Mouse (Mus musculus): ENCODE results near the gene Card14. TPM values are rescaled to one million over a fixed set of nuclear protein-coding genes. Genes with fewer than 3 reads are reported as not detected.

Gene Card14
- polyA plus RNA-seq, 1 experiment from 2014 or later: not detected

- peaks cover 72% of the 10 kb centered on the region for H3K27me3 ChIP-seq (ENCODE audit: control insufficient read depth, insufficient read depth, low read length)
- ATAC-seq (ENCODE audit: low FRiP score): no peak
- H3K9me3 ChIP-seq (ENCODE audit: control insufficient read depth, low read length): no peaks in the 10 kb centered on the region
- no peak overlapping the region for H3K9ac ChIP-seq (ENCODE audit: low read length)
- H3K36me3 ChIP-seq (ENCODE audit: control insufficient read depth, insufficient read depth, low read length): no peaks in the 10 kb centered on the region
- no peak overlapping the region for H3K4me3 ChIP-seq (ENCODE audit: low read depth, low read length)
- no peak overlapping the region for H3K4me2 ChIP-seq
- WGBS: 51% methylated on average over 6 of the region's 6 CpGs
- no peak overlapping the region for H3K27ac ChIP-seq (ENCODE audit: low read depth, low read length)
- peaks cover 19% of the 10 kb centered on the region for H3K4me1 ChIP-seq (ENCODE audit: control insufficient read depth, insufficient read depth, low read length)
- DNase-seq (ENCODE audit: low spot score, missing footprints): no peak
Measured at GRCm38 (mm10) chr11:119394210-119394609, 86.6 kb downstream of the Card14 start.

MicroRNAs within 50 kb of the gene (microRNA counts, 519-probe panel; counts per million panel counts)
- not detected for microRNA mmu-miR-1932

Small RNA genes lying within 50 kb of the gene (microRNA-seq; reads per million reads assigned to microRNA genes)
- gene Mir1932: not detected

Other genes with a start within 250 kb of the Card14 start
- 6.3 and 7.0 TPM in 2 replicates for gene Cbx4, start 221.5 kb upstream of the Card14 start, polyA plus RNA-seq (2014; fragmentation: Nextera tagmentation; extraction: Ambion mirVana)
- gene Tbc1d16, start 79.3 kb upstream of the Card14 start, polyA plus RNA-seq (2014; fragmentation: Nextera tagmentation; extraction: Ambion mirVana): 13.3 and 15.2 TPM in 2 replicates
- 18.6 and 18.9 TPM in 2 replicates for gene Ccdc40, start 79.2 kb upstream of the Card14 start, polyA plus RNA-seq (2014; fragmentation: Nextera tagmentation; extraction: Ambion mirVana)
- 15.5 and 19.0 TPM in 2 replicates for gene Gaa, start 39.9 kb upstream of the Card14 start, polyA plus RNA-seq (2014; fragmentation: Nextera tagmentation; extraction: Ambion mirVana)
- 389 and 409 TPM in 2 replicates for gene Eif4a3, start 7.7 kb upstream of the Card14 start, polyA plus RNA-seq (2014; fragmentation: Nextera tagmentation; extraction: Ambion mirVana)
- gene Sgsh, start 47.8 kb downstream of the Card14 start, polyA plus RNA-seq (2014; fragmentation: Nextera tagmentation; extraction: Ambion mirVana): 4.2 and 5.2 TPM in 2 replicates
- gene Slc26a11, start 47.8 kb downstream of the Card14 start, polyA plus RNA-seq (2014; fragmentation: Nextera tagmentation; extraction: Ambion mirVana): 4.1 and 5.1 TPM in 2 replicates
- 1.4 and 1.7 TPM in 2 replicates for gene Rnf213, start 85.3 kb downstream of the Card14 start, polyA plus RNA-seq (2014; fragmentation: Nextera tagmentation; extraction: Ambion mirVana)
- 13.2 and 14.0 TPM in 2 replicates for gene Endov, start 183.6 kb downstream of the Card14 start, polyA plus RNA-seq (2014; fragmentation: Nextera tagmentation; extraction: Ambion mirVana)
- gene Nptx1, start 240.0 kb downstream of the Card14 start, polyA plus RNA-seq (2014; fragmentation: Nextera tagmentation; extraction: Ambion mirVana): 2.5 and 3.0 TPM in 2 replicates